Mouse (Mus musculus) small intestine, adult 2 months (tissue): ENCODE measurements around the gene Xylt2. TPM values are rescaled to one million over a fixed set of nuclear protein-coding genes. Genes with fewer than 3 reads are reported as not detected.
"Not testable (repeated sequence)": the region's sequence is repeated elsewhere in the genome, so short reads cannot be mapped to it uniquely, and the experiment has no call there.

ENCODE experiments used
- H3K27ac ChIP-seq: fragments of 200-500 bp; 2 replicates; pipeline ENCODE4 v1.5.1; 2012; ENCODE audit warnings: low read depth, low read length, control low read depth, inconsistent platforms; ENCODE audit not compliant: insufficient read depth
- H3K27me3 ChIP-seq: fragments of 200-500 bp; 2 replicates; pipeline ENCODE4 v1.6.1; 2012; ENCODE audit warnings: mild to moderate bottlenecking, moderate library complexity, low read length, inconsistent platforms; ENCODE audit not compliant: control insufficient read depth, insufficient read depth
- H3K36me3 ChIP-seq: fragments of 200-500 bp; 2 replicates; pipeline ENCODE4 v1.6.1; 2012; ENCODE audit warnings: mild to moderate bottlenecking, low read length, control low read depth, inconsistent platforms; ENCODE audit not compliant: control insufficient read depth, insufficient read depth
- H3K4me1 ChIP-seq: fragments of 200-500 bp; 2 replicates; pipeline ENCODE4 v1.6.1; 2012; ENCODE audit warnings: low read length, inconsistent platforms, mixed read lengths; ENCODE audit not compliant: control insufficient read depth, insufficient read depth, insufficient read length
- H3K4me3 ChIP-seq: fragments of 200-500 bp; 2 replicates; pipeline ENCODE4 v1.5.1; 2012; ENCODE audit warnings: low read depth, mild to moderate bottlenecking, control low read depth, inconsistent platforms, low read length, moderate library complexity
- CTCF ChIP-seq: fragments of 200-500 bp; IDR thresholded peaks from 2 replicates; pipeline ENCODE4 v1.5.1; 2012; ENCODE audit warnings: low read depth, mild to moderate bottlenecking, control low read depth, inconsistent platforms, low read length, moderate library complexity, mixed read lengths; ENCODE audit not compliant: insufficient replicate concordance, insufficient read length; ENCODE audit errors: extremely low read depth
- POLR2A ChIP-seq: fragments of 200-500 bp; IDR thresholded peaks from 2 replicates; pipeline ENCODE4 v1.6.1; 2012; ENCODE audit warnings: low read depth, mild to moderate bottlenecking, control low read depth, inconsistent platforms, low read length, moderate library complexity
- WGBS: fragments of 180-500 bp; shearing (Covaris S2); methylation state at CpG from one replicate; pipeline ENCODE4 v1.1.7; 2018; 5-methylcytosine and 5-hydroxymethylcytosine counted together
- polyA plus RNA-seq: library from polyadenylated mRNA; depleted of rRNA; stranded (reverse); fragments of >200 nt; gene quantifications from 2 replicates; pipeline ENCODE4 v1.2.3, GENCODE M21; 2012

The Xylt2 gene
- polyA plus RNA-seq, 1 experiment, result 27.0 TPM

GRCm38 (mm10) chr11:94675446-94675845, 1.9 kb downstream of the Xylt2 start:
- Histone ChIP-seq H3K4me1 (peaks cover 17% of the 10 kb centered on the region), H3K27me3 (no peaks in the 10 kb centered on the region), H3K4me3 (no peak overlapping the region), H3K36me3 (peaks cover 1% of the 10 kb centered on the region; the same call in 1 of the 2 replicates), H3K27ac (no peak overlapping the region)
- no peak for TF ChIP-seq POLR2A
- no peak for TF ChIP-seq CTCF
- 72% methylated on average over 5 of the region's 5 CpGs for WGBS

- WGBS, result 85% methylated on average over 5 of the region's 5 CpGs
These were observed 2.3 kb downstream of the Xylt2 start for GRCm38 (mm10) chr11:94674984-94675383.

GRCm38 (mm10) chr11:94665281-94665680, 12.0 kb downstream of the Xylt2 start:
- 79% methylated on average over 6 of the region's 6 CpGs for WGBS
- TF ChIP-seq POLR2A, result no peak
- no peak for TF ChIP-seq CTCF
- Histone ChIP-seq H3K36me3 (peaks cover 56% of the 10 kb centered on the region), H3K27me3 (no peaks in the 10 kb centered on the region), H3K27ac (no peak overlapping the region), H3K4me1 (peaks cover 3% of the 10 kb centered on the region; the same call in 1 of the 2 replicates), H3K4me3 (no peak overlapping the region)

More at GRCm38 (mm10) chr11:94674984-94675383, 2.3 kb downstream of the Xylt2 start:
- Histone ChIP-seq H3K27ac (no peak overlapping the region), H3K4me1 (peaks cover 17% of the 10 kb centered on the region), H3K27me3 (no peaks in the 10 kb centered on the region), H3K36me3 (peaks cover 4% of the 10 kb centered on the region; the same call in 1 of the 2 replicates), H3K4me3 (no peak overlapping the region)
- TF ChIP-seq POLR2A, result no peak
- TF ChIP-seq CTCF, result no peak

DNA sequence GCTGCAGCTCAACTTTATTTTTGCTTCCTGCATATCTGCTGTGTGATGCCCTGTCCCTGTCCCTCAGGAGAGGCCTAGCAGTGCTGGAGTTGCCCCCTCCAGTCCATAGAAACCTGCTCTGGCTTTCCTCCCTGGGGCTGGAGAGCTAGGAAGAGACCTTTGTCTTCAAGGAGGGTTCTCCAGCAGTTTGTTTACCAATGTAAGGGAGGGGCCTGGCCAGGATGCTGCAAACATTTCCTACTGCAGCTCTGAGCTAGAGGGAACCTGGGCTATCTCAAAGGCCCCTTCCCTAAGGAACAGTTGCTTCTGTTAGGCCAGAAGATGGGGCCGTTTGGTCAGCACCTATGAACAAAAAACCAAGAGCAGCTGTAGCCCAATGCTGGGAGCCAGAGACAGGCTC, 16.0 kb downstream of the Xylt2 start:
- Histone ChIP-seq H3K4me1 (peaks cover 3% of the 10 kb centered on the region; the same call in 1 of the 2 replicates), H3K27me3 (no peaks in the 10 kb centered on the region), H3K36me3 (peaks cover 57% of the 10 kb centered on the region), H3K27ac (no peak overlapping the region), H3K4me3 (no peak overlapping the region)
- no peak for TF ChIP-seq POLR2A
- 23% methylated on average over 1 of the region's 1 CpGs for WGBS

DNA sequence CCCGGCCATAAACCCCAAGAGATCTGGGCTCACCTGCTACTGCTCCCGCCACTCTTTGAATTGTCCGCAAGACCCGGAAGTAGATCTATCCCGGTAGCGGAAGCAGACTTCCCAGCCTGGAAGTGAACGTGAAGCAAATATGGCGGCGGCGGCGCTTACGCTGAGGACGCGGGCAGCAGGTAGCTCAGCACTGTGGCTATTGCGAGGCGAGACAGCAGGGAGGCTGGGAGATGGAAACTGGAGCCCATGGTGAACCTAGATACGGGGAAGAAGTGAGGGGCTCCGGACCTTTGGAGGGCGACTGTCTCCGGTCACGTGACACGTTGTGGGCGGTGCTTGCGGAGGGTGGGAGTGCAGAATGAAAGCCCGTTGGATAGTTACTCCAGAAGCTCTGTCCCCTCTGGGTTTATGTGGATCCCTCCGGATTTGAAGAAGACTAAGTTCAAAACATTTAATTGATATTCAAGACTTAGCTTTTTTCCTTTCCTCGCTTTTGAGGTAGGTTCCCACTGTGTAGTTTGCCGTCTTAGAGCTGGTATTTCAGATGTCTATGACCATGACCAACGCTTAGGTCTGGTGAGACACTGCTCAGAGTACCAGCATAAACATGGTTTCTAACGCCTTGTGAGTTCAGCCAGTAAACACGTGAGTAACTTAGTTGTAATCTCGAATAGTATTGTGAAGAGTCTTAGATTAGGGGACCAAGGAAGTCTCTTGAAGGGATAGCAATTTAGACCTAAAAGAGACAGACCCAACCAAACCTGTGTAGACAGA, 23.5 kb downstream of the Xylt2 start, which contains the start of the genes Mrpl27 and Eme1:
Gene Mrpl27, plus strand, starts transcription at position 105 of the 774 bp plus-strand sequence.
Gene Eme1, minus strand, starts transcription at position 302 of the 774 bp plus-strand sequence.
- H3K27me3 ChIP-seq, result no peaks in the 10 kb centered on the region
- H3K4me1 ChIP-seq, result peaks cover 5% of the 10 kb centered on the region
- peak within 1 kb of the TSS; percentile 97 for H3K27ac ChIP-seq
- peak within 1 kb of the TSS; percentile 98 for H3K4me3 ChIP-seq
- H3K36me3 ChIP-seq, result peaks cover 17% of the 10 kb centered on the region
- TF ChIP-seq POLR2A (peak; percentile 69; the same call in 1 of the 2 replicates), CTCF (no peak)
- WGBS, result under 1% methylated on average over 32 of the region's 32 CpGs

DNA sequence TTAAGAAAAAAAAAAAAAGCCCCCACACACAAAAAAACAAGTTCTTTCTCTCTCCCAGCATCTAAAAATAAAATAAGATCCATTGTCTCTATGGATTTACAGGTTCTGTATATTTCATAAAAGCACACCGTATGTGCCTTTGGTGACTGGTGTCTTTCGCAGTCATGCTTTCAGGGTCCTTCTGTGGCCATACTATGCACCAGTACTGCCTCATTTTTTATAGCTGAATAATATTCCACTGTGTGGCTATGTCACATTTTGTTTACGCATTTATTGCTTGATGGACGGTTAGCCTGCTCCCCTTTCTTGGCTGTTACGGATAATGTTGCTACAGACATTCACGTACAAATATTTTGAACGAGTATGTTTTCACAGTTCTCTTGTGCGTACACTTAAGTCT, 24.3 kb downstream of the Xylt2 start:
- H3K36me3 ChIP-seq, result peaks cover 9% of the 10 kb centered on the region
- H3K27me3 ChIP-seq, result no peaks in the 10 kb centered on the region
- WGBS, result 37% methylated on average over 8 of the region's 8 CpGs
- H3K4me3 ChIP-seq, result no peak overlapping the region
- no peak overlapping the region for H3K27ac ChIP-seq
- TF ChIP-seq POLR2A, result no peak
- TF ChIP-seq CTCF, result no peak
- peaks cover 5% of the 10 kb centered on the region for H3K4me1 ChIP-seq

DNA sequence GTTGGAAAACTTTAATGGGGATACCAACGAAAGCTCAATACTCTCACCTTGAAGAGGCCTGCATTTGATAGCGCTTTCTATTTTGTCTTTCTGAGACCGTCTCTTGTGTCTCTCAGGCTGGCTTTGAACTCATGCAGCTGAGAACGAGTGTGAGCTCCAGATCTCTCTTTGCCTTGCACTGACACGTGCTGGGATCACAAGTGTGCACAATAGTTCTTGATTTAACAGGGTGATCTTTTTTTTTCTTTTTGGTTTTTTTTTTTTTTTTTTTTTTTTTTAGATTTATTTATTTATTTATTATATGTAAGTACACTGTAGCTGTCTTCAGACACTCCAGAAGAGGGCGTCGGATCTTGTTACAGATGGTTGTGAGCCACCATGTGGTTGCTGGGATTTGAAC, 26.1 kb downstream of the Xylt2 start:
- WGBS, result 95% methylated on average over 6 of the region's 7 CpGs
- H3K4me1 ChIP-seq, H3K27me3 ChIP-seq, H3K27ac ChIP-seq, H3K4me3 ChIP-seq, H3K36me3 ChIP-seq: not testable (repeated sequence)
